Mouse (Mus musculus) adrenal gland, postnatal 14 days (tissue): ENCODE measurements around the gene Haao. TPM values are rescaled to one million over a fixed set of nuclear protein-coding genes. Genes with fewer than 3 reads are reported as not detected.

Experiments
- DNase-seq: peaks from one replicate; pipeline ENCODE4 v3.0.0; 2021; ENCODE audit warnings: mixed read lengths
- long read RNA-seq, 2 experiments: library from polyadenylated mRNA; stranded (forward); transcript quantifications; one replicate each; pipeline ENCODE4 v2.0.0; 2021
- total RNA-seq: library from RNA; stranded (reverse); gene quantifications from 2 replicates; pipeline ENCODE4 v1.2.3, GENCODE M21; 2021

Gene Haao
- total RNA-seq = 6.8 and 27.0 TPM in 2 replicates
- long read RNA-seq, experiment 1, partial matches to known transcripts = 0 of 1 reads
- long read RNA-seq, experiment 1, other reads (novel, unspliced or antisense) = 1 of 1 reads
- long read RNA-seq, experiment 2, transcript Haao-201 (10 exons, 1,381 nt) = major isoform, 11 of 18 reads
- long read RNA-seq, experiment 2, partial matches to known transcripts = 4 of 18 reads
- long read RNA-seq, experiment 2, other reads (novel, unspliced or antisense) = 3 of 18 reads

GRCm38 (mm10) chr17:83847815-83848214 is at the start of gene Haao:
Gene Haao, minus strand, starts transcription at chr17:83847963.
- DNase-seq = no peak

DNA sequence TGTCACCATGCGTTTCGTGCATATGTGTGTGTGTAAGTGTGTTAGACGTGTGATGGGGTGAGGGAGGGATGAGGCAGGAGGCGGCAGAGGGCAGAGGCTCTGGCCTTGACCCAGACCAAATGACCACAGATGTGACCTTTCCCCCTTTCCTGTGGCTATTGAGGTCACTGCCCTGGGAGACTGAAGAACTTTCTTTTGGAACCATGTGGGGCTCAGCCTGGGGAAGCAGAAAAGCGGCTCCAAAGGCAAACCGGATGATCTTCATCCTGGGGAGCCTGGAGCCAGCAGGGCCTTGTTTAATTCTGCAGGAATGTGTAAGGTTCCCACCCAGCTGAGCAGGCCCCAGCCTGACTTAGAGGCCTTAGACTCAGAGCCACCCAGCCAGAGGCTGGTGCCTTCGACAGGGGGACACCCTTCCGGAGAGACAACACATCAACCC is 49.6 kb upstream of the Haao start:
- DNase-seq = no peak

DNA sequence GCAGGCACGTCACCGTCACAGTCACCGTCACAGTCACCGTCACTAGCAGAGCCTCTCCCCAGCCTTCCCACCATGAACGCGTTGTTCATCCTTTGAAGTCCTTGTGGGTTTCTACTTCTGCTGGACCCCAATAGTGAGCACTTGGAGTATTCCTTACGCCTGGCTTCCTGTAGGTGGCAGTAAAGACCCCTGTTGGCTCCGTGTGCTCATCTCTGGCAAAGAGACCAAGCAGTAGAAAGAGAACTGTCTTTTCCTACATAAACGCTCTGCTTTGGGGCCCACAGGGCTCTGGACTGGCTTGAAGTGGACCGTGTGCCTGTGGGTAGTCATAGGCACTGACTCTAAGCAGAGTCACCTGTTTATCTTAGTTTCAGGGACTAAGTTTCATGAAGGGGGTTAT is 49.0 kb upstream of the Haao start:
- DNase-seq = peak; percentile 47

DNA sequence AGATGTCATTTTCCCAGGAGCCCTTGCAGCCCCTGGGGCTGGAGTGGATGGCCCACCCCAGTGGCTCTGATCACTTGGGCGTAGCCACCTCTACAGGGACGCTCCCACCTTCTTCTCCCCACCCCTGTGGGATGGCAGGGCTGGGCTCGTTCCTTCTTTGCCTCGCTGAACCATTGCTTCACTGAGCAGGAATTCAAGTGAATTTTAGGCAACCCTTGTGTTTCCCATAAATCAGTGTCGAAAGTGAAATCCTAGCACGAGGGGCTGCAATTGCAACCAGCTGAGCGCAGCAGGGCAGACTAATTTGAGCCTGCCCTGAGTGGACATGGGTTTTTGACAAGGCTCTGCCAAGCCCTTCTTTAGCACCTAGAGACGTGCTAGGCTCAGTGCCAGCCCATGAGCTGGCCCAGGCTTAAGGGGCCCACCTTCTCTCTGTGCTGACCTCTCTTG is 47.6 kb upstream of the Haao start:
- no peak for DNase-seq

- DNase-seq = no peak
Measured at GRCm38 (mm10) chr17:83893134-83893533, 45.4 kb upstream of the Haao start.

DNA sequence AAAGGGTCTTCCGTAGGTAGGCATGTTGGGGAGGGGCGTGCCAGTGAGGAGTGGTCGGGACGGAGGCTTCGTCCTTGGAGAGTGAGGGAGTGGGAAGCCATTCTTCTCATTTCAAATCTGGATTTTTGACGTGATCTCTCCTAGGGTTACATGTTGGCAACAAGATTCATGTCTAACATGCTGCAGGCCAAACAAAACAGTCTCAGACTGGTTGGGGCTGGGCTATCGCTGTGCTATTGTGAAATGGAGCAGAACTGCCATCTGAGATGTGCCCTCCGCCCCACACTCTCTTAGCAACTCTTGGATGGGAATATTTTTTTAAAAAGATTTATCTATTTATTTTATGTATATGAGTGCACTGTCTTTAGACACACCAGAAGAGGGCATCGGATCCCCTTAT is 44.1 kb upstream of the Haao start:
- no peak for DNase-seq

DNA sequence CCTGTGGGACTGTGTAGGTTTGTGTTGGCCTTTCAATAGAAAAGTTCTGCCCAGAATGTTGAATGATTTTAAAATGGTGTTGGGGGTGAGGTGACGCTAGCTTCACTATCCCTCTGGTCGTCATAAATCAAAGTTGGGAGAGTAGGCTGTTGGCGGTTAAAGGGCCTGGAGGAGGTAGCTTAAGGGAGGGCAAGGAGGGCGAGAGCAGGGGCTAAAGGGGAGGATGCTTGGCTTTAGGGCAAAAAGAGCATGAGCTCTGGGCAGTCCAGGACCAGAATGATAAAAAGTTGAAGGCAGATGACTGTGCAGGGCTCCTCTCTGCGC is 42.6 kb upstream of the Haao start:
- DNase-seq = no peak

DNA sequence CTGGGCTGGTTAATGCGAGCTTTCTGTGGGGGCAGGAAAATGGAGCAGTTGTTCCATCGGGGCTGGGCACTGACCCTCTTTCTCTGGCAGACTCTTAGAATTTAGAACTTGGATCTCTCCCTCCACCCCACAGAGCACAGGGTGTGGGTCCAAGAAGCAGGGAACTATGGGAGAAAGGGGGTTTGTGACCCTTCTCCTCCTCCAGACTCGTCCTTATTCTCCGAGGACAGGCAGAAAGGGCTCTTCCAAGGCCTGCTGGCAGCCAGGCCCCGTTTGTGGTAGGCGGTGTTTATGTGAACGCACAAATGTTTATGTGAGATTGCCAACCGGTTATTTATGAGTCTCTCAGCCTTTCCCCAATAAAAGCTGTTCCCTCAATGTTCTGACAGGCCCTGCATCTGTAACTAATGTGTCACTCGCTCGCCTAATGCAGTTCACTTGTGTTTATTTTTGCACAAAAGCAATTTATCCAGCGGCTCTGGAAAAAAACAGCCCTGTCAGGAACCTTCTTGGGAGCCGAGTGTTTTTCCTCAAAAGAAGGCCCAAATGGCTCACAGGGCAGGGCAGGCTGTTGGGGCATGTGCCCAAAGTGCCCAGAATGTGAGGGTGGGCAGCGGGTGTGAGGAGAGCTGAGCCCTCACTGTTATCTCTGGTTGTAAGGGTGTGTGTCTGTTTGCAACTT is 42.1 kb upstream of the Haao start:
- peak; percentile 47 for DNase-seq

- no peak for DNase-seq
Measured at GRCm38 (mm10) chr17:83889329-83889690, 41.5 kb upstream of the Haao start.

- DNase-seq = no peak
Measured at GRCm38 (mm10) chr17:83887241-83887640, 39.5 kb upstream of the Haao start.

GRCm38 (mm10) chr17:83886395-83886794 is 38.6 kb upstream of the Haao start:
- no peak for DNase-seq

DNA sequence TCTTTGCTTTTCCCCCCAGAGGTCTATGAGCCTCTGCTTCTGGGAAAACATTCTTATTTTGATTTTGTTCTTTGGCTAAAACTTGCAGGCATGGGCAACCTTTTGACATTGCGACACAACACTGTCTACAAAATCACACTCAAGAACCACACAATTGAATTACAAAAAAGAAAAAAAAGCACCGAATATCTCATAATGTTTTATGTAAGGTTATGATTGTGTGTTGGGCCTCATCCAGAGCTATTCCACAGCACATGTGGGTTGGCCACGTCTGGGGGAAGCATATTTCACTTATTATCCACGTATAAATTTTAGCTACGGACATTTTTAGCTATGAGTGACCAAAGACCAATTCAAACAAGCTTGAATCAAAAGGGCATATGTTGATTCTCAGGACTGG is 38.0 kb upstream of the Haao start:
- no peak for DNase-seq

GRCm38 (mm10) chr17:83885021-83885582 is 37.3 kb upstream of the Haao start:
- no peak for DNase-seq

GRCm38 (mm10) chr17:83882788-83883187 is 35.0 kb upstream of the Haao start:
- no peak for DNase-seq

DNA sequence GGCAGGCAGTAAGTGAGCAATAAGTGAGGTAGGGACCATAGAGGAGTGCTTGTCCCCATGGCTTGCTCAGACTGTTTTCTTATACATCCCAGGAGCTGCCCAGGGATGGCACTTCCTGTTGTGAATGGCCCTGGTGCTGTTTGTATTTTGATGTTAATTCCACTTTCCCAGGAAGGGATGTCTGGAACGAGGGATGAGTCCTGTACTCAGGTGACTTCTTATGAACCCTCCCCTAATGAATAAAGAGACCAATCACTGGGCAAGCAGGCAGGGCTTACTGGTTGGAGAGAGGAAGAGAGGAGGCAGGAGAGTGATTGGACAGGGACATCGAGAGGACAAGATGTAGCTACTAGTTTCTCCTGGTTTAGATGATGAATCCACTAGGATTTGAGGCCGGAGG is 33.3 kb upstream of the Haao start:
- DNase-seq = no peak

- no peak for DNase-seq
Measured at GRCm38 (mm10) chr17:83880174-83880710, 32.5 kb upstream of the Haao start.

- no peak for DNase-seq
Measured at GRCm38 (mm10) chr17:83879631-83880030, 31.9 kb upstream of the Haao start.

DNA sequence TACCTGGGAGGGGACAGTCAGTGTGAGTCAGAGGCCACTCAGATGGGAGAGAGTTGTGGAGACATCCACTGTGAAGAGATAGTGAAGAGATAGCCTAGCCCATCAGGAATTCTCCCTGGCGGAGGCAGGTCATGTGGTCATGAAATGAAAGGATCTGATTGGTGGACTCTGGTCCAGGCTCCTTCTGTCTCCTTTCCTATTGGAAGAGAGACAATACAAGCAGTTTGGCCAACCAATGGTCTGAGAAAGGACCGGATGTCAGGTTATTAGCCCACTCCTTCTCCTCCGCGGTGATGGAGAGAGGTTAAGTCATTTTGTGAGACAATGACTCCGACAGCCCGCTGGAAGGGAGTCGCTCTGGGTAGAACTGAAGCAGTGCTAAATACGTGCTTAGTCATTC is 26.8 kb upstream of the Haao start:
- DNase-seq = no peak

DNA sequence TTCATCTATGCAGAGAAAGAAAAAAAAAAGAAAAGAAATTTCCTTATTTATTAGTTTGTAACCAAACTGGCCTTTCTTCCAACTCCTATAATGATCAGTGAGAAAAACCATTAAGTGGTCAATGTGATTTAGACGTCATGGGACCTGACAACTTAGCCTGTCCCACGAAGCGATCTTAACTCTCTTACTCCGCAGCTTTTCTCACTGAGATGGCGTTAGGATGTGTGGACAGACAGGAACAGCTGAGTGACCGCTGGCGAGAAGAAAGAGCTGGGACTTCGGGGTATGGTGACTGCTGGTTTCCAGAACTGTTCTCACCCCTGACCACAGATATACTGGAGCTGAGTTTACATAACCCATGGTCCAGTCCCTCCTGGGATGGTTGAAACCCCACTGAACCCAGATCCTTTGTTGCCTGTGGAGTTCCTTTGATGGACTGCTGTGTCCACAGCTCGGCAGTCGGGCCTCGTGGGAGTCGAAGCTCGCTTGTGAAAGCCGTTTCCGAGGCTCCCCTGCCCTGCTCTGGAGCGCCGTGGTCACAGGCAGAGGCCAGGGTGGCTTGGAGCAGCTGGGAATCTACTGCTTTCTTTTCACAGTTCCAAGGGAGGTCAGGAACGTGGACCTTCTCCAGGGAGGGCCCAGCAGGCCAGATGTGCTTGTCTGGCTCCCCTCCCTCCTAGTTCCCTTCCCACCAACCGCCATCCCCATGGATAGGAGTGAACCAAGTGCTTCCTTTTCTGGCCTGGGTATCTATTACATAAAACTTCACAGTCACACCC is 25.8 kb upstream of the Haao start:
- DNase-seq = peak; percentile 55

DNA sequence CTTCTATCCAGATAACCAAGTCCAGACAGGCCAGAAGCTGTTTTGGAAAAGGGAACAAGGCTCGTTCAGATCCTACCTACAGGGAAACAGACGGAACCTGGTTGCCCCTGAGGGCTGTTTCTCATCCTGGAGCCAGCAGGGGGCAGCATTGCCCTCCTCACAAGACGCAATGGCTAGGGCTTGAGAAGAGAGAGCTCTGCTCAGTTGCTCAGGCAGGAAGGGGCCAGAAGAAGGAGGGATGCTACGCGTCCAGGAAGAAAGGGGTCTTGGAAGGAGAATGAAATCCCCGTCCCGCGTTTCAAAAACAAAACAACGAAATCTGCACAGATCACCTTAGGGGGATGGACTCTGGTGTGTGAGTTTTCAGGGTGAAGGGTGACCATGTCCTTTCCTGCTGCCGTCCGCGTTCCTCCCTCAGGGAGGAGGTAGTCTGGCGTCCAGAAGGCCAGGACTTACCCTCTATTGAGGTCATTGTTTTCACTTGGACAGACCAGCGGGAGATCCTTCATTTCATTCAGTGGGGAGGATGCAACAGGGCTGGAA is 25.1 kb upstream of the Haao start:
- DNase-seq = peak; percentile 88

GRCm38 (mm10) chr17:83871354-83871753 is 23.6 kb upstream of the Haao start:
- no peak for DNase-seq

DNA sequence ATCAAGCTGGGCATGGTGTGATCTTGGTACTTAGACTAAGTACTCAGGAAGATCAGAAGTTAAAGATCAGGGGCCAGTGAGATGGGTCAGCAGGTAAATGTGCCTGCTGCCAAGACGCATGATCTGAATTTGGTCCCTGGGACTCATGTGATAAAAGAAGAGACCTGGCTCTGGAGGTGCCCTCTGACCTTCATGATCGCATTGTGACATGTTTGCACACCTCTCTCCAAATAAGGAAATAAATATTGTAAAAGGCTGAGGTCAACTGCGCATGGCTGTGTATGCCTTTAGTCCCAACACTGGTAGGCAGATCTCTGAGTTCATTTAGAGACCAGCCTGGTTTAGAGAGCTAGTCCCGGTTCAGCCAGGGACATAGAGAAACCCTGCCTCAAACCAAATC is 22.6 kb upstream of the Haao start:
- DNase-seq = no peak

- peak; percentile 40 for DNase-seq
Measured at GRCm38 (mm10) chr17:83866582-83866981, 18.8 kb upstream of the Haao start.
